Comparison of ENCODE assay signal across 7 mouse cellular contexts in genomic region chr8:87875452-87875851, GRCm38 (mm10).
DNase-seq lines count a peak whose midpoint lies in the region; ATAC-seq and TF ChIP-seq lines count a peak whose summit lies in the region.

No protein-coding gene starts in this region.

- no peaks in the 10 kb centered on the region for H3K36me3 ChIP-seq in forebrain, embryonic 13.5 days (ENCODE audit: poor library complexity, severe bottlenecking)
- no peaks in the 10 kb centered on the region for H3K36me3 ChIP-seq in hindbrain, embryonic 15.5 days
- no peaks in the 10 kb centered on the region for H3K36me3 ChIP-seq in limb, embryonic 11.5 days (ENCODE audit: control insufficient read depth, insufficient read depth, low read length)
- H3K36me3 ChIP-seq in stomach, embryonic 16.5 days (ENCODE audit: control insufficient read depth, insufficient read depth, low read length), result no peaks in the 10 kb centered on the region
- no peaks in the 10 kb centered on the region for H3K36me3 ChIP-seq in thymus, adult 2 months (ENCODE audit: control insufficient read depth, insufficient read depth, low read length)

- no peak for TF ChIP-seq CTCF in thymus, adult 2 months (IDR thresholded peaks at IDR 0.05; ENCODE audit: borderline replicate concordance, control insufficient read depth, extremely low read depth, insufficient read depth, low read length, poor library complexity)

- 39% methylated on average over 10 of the region's 10 CpGs for whole genome bisulfite sequencing in forebrain, embryonic 13.5 days
- WGBS in hindbrain, embryonic 15.5 days, result 20% methylated on average over 10 of the region's 10 CpGs
- WGBS in limb, embryonic 11.5 days, result 30% methylated on average over 10 of the region's 10 CpGs
- 30% methylated on average over 10 of the region's 10 CpGs for WGBS in stomach, embryonic 16.5 days
- 61% methylated on average over 10 of the region's 10 CpGs for WGBS in thymus, adult 2 months

- H3K27ac ChIP-seq in forebrain, embryonic 13.5 days, result peak overlapping the region; percentile 59
- H3K27ac ChIP-seq in hindbrain, embryonic 15.5 days (replicated peaks), result peak overlapping the region; percentile 6; the same call in 1 of the 2 replicates
- H3K27ac ChIP-seq in limb, embryonic 11.5 days (replicated peaks; ENCODE audit: low read depth, low read length), result no peak overlapping the region
- H3K27ac ChIP-seq in stomach, embryonic 16.5 days (ENCODE audit: low read length), result no peak overlapping the region
- no peak overlapping the region for H3K27ac ChIP-seq in thymus, adult 2 months (ENCODE audit: control insufficient read depth, insufficient read depth, low read length)

- peak overlapping the region; percentile 30; the same call in 1 of the 2 replicates for H3K9ac ChIP-seq in forebrain, embryonic 13.5 days
- H3K9ac ChIP-seq in hindbrain, embryonic 15.5 days, result no peak overlapping the region; the same call in 1 of the 2 replicates
- H3K9ac ChIP-seq in limb, embryonic 11.5 days (ENCODE audit: low read length), result no peak overlapping the region
- H3K9ac ChIP-seq in stomach, embryonic 16.5 days (ENCODE audit: low read length), result 0 out of 2 replicates have a peak overlapping the region, but pooled peaks have one; percentile 24

- H3K4me2 ChIP-seq in forebrain, embryonic 13.5 days, result no peak overlapping the region
- H3K4me2 ChIP-seq in hindbrain, embryonic 15.5 days, result no peak overlapping the region
- no peak overlapping the region for H3K4me2 ChIP-seq in limb, embryonic 11.5 days (ENCODE audit: low read depth, severe bottlenecking)
- 0 out of 2 replicates have a peak overlapping the region, but pooled peaks have one; percentile 9 for H3K4me2 ChIP-seq in stomach, embryonic 16.5 days (ENCODE audit: low read depth, low read length)

- H3K4me3 ChIP-seq in forebrain, embryonic 13.5 days, result no peak overlapping the region
- no peak overlapping the region for H3K4me3 ChIP-seq in hindbrain, embryonic 15.5 days
- no peak overlapping the region for H3K4me3 ChIP-seq in limb, embryonic 11.5 days (ENCODE audit: low read depth, low read length)
- H3K4me3 ChIP-seq in stomach, embryonic 16.5 days (replicated peaks; ENCODE audit: low read length), result no peak overlapping the region
- H3K4me3 ChIP-seq in thymus, adult 2 months (ENCODE audit: control insufficient read depth, insufficient read depth, low read length), result no peak overlapping the region

- DNase-seq in NIH3T3 (ENCODE audit: low read depth), result peak; percentile 10
- DNase-seq in adrenal gland, postnatal 14 days, result peak; percentile 64
- DNase-seq in limb, embryonic 11.5 days (ENCODE audit: low spot score), result peak; percentile 58
- DNase-seq in thymus, adult 2 months, result no peak

- TF ChIP-seq POLR2A in thymus, adult 2 months (IDR thresholded peaks at IDR 0.05; ENCODE audit: control insufficient read depth, extremely low read depth, insufficient read depth, low read length, poor library complexity), result no peak

- no peak for ATAC-seq in forebrain, embryonic 13.5 days
- ATAC-seq in hindbrain, embryonic 15.5 days (ENCODE audit: low FRiP score, low read depth), result peak; percentile 67
- ATAC-seq in limb, embryonic 11.5 days (ENCODE audit: insufficient number of reproducible peaks, low FRiP score, low TSS enrichment, low read depth), result peak; percentile 47; the same call in 1 of the 2 replicates
- ATAC-seq in stomach, embryonic 16.5 days (ENCODE audit: insufficient read depth, low FRiP score), result peak; percentile 58; the same call in 1 of the 2 replicates

- no peaks in the 10 kb centered on the region for H3K27me3 ChIP-seq in forebrain, embryonic 13.5 days
- H3K27me3 ChIP-seq in hindbrain, embryonic 15.5 days, result no peaks in the 10 kb centered on the region
- no peaks in the 10 kb centered on the region for H3K27me3 ChIP-seq in limb, embryonic 11.5 days (ENCODE audit: control insufficient read depth, insufficient read depth, low read length)
- no peaks in the 10 kb centered on the region for H3K27me3 ChIP-seq in stomach, embryonic 16.5 days (ENCODE audit: control insufficient read depth, insufficient read depth, low read length)
- H3K27me3 ChIP-seq in thymus, adult 2 months (ENCODE audit: control insufficient read depth, insufficient read depth, low read length), result no peaks in the 10 kb centered on the region

- H3K9me3 ChIP-seq in forebrain, embryonic 13.5 days (replicated peaks), result no peaks in the 10 kb centered on the region
- H3K9me3 ChIP-seq in hindbrain, embryonic 15.5 days, result no peaks in the 10 kb centered on the region
- H3K9me3 ChIP-seq in limb, embryonic 11.5 days (ENCODE audit: control insufficient read depth, low read length), result no peaks in the 10 kb centered on the region
- H3K9me3 ChIP-seq in stomach, embryonic 16.5 days (replicated peaks; ENCODE audit: control insufficient read depth, low read length), result no peaks in the 10 kb centered on the region

- H3K4me1 ChIP-seq in forebrain, embryonic 13.5 days, result peaks cover 55% of the 10 kb centered on the region
- H3K4me1 ChIP-seq in hindbrain, embryonic 15.5 days (replicated peaks), result peaks cover 55% of the 10 kb centered on the region
- H3K4me1 ChIP-seq in limb, embryonic 11.5 days (ENCODE audit: control insufficient read depth, insufficient read depth, low read length), result peaks cover 34% of the 10 kb centered on the region
- peaks cover 11% of the 10 kb centered on the region; the same call in 1 of the 2 replicates for H3K4me1 ChIP-seq in stomach, embryonic 16.5 days (ENCODE audit: control insufficient read depth, insufficient read depth, low read length)
- H3K4me1 ChIP-seq in thymus, adult 2 months (replicated peaks; ENCODE audit: control insufficient read depth, insufficient read depth, low read length), result no peaks in the 10 kb centered on the region

Comparison
In these comparisons a context has a peak if more than half of its experiments do, and no peak if none do; other contexts are left out.
1. H3K27ac ChIP-seq: peak in forebrain, embryonic 13.5 days (single experiment) and hindbrain, embryonic 15.5 days (single experiment); none in limb, embryonic 11.5 days (single experiment), stomach, embryonic 16.5 days (single experiment) and thymus, adult 2 months (single experiment).
2. H3K9ac ChIP-seq: peak in forebrain, embryonic 13.5 days (single experiment) and stomach, embryonic 16.5 days (single experiment); none in hindbrain, embryonic 15.5 days (single experiment) and limb, embryonic 11.5 days (single experiment).